20 mouse cellular contexts compared by ENCODE assay signal in the genomic region with DNA sequence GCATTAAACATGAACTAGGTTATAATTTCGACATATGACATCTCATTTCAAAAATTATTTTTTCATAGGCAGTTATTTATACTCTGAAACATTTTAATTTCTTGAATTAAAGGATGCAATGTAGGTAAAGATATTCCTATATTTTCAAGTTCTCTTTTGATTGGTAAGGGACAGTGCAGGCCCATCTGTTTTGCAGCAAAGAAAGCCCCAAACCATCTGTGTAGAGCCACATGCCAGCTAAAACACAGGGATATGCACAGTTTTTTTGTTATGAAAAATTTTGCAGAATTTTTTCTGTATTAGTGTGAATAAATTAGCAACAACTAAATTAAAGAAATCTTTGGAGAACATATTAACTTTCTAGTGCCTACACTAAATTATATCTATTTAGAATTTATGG.
DNase-seq lines count a peak whose midpoint lies in the region; ATAC-seq and TF ChIP-seq lines count a peak whose summit lies in the region.
"Had no signal": no experiment of that assay in that cellular context is flagged by ENCODE, and none has a peak within 500 bp of the region (broad histone marks: within the 10 kb centered on the region; RNA-seq: fewer than 3 reads in every experiment).

No protein-coding gene starts in this region.

- H3K4me3 ChIP-seq in layer of hippocampus, adult 2 months = peak overlapping the region; percentile 10; the same call in 1 of the 2 replicates
- H3K4me3 ChIP-seq in heart, embryonic 12.5 days = no peak overlapping the region
- H3K4me3 ChIP-seq: heart, embryonic 13.5 days; hindbrain, embryonic 13.5 days; limb, embryonic 10.5 days; midbrain, embryonic 13.5 days; neural tube, embryonic 12.5 days had no signal

- no peaks in the 10 kb centered on the region for H3K9me3 ChIP-seq in heart, embryonic 12.5 days (replicated peaks)
- H3K9me3 ChIP-seq: heart, embryonic 13.5 days; hindbrain, embryonic 13.5 days; limb, embryonic 10.5 days; midbrain, embryonic 13.5 days; neural tube, embryonic 12.5 days had no signal

- H3K9ac ChIP-seq in heart, embryonic 12.5 days = no peak overlapping the region
- H3K9ac ChIP-seq: heart, embryonic 13.5 days; hindbrain, embryonic 13.5 days; liver, postnatal 0 days; midbrain, embryonic 13.5 days; neural tube, embryonic 12.5 days had no signal

- no peak overlapping the region for H3K4me2 ChIP-seq in heart, embryonic 12.5 days
- H3K4me2 ChIP-seq: heart, embryonic 13.5 days; hindbrain, embryonic 13.5 days; midbrain, embryonic 13.5 days; neural tube, embryonic 12.5 days had no signal

- DNase-seq in cerebellum, postnatal 14 days = peak; percentile 7 to 46
- DNase-seq in cerebellum, adult 9-11 months = no peak
- peak; percentile 60 to 81 for DNase-seq in layer of hippocampus, adult 18-20 months (ENCODE audit: low spot score in 2 of 2)
- no peak for DNase-seq in layer of hippocampus, postnatal 10 days (ENCODE audit: low spot score in 2 of 2)
- DNase-seq in layer of hippocampus, adult 2 months (ENCODE audit: low spot score in 2 of 2) = peak; percentile 48 to 72
- peak; percentile 19 to 34 for DNase-seq in left cerebral cortex, postnatal 36 days (ENCODE audit: low spot score in 2 of 2)
- DNase-seq: adrenal gland, postnatal 14 days; cerebellum, adult 18-20 months; kidney, postnatal 4 days; liver, postnatal 0 days; lung, postnatal 10 days had no signal

- ATAC-seq in megakaryocyte, adult 5-6 weeks (ENCODE audit: poor library complexity, severe bottlenecking) = no peak
- ATAC-seq in heart, embryonic 12.5 days (ENCODE audit: insufficient number of reproducible peaks, low FRiP score) = no peak
- ATAC-seq: activated CD4-positive, CD25-positive, alpha-beta regulatory T cell, adult 4 months; CD4-positive, CD25-positive, alpha-beta regulatory T cell, adult 4 months; liver, postnatal 0 days; midbrain, embryonic 13.5 days had no signal

- no peaks in the 10 kb centered on the region for H3K36me3 ChIP-seq in heart, embryonic 12.5 days
- H3K36me3 ChIP-seq: heart, embryonic 13.5 days; hindbrain, embryonic 13.5 days; limb, embryonic 10.5 days; midbrain, embryonic 13.5 days; neural tube, embryonic 12.5 days had no signal

- WGBS in heart, embryonic 12.5 days = 49% methylated on average over 1 of the region's 1 CpGs

- H3K27me3 ChIP-seq in heart, embryonic 12.5 days (replicated peaks) = no peaks in the 10 kb centered on the region
- H3K27me3 ChIP-seq: heart, embryonic 13.5 days; hindbrain, embryonic 13.5 days; midbrain, embryonic 13.5 days; neural tube, embryonic 12.5 days had no signal

- no peaks in the 10 kb centered on the region for H3K4me1 ChIP-seq in heart, embryonic 12.5 days (replicated peaks)
- H3K4me1 ChIP-seq: heart, embryonic 13.5 days; hindbrain, embryonic 13.5 days; limb, embryonic 10.5 days; midbrain, embryonic 13.5 days; neural tube, embryonic 12.5 days had no signal

- intact Hi-C loops in left cerebral cortex, postnatal 36 days (cut with DNase I) = no loop called here

- H3K27ac ChIP-seq in layer of hippocampus, adult 2 months = peak overlapping the region; percentile 86
- H3K27ac ChIP-seq in heart, embryonic 12.5 days (ENCODE audit: poor library complexity, severe bottlenecking) = no peak overlapping the region
- H3K27ac ChIP-seq: heart, embryonic 13.5 days; hindbrain, embryonic 13.5 days; limb, embryonic 10.5 days; midbrain, embryonic 13.5 days; neural tube, embryonic 12.5 days had no signal

- no peak for TF ChIP-seq CTCF in layer of hippocampus, adult 2 months (conservative IDR thresholded peaks at IDR 0.05)

Comparison
In these comparisons a context has a peak if more than half of its experiments do, and no peak if none do; other contexts are left out.
1. DNase-seq: peak in cerebellum, postnatal 14 days (2 of 2), layer of hippocampus, adult 18-20 months (2 of 2), layer of hippocampus, adult 2 months (2 of 2) and left cerebral cortex, postnatal 36 days (2 of 2); none in cerebellum, adult 9-11 months (single experiment) and layer of hippocampus, postnatal 10 days (0 of 2).